Mouse (Mus musculus) limb, embryonic 10.5 days (tissue): ENCODE data around the gene Fignl1. TPM values are rescaled to one million over a fixed set of nuclear protein-coding genes. Genes with fewer than 3 reads are reported as not detected.

ENCODE experiments used
- DNase-seq: peaks from one replicate; pipeline ENCODE4 v3.0.0-alpha.2; 2017; ENCODE audit warnings: low spot score
- H3K27ac ChIP-seq: fragments of 300-500 bp; sonication (generic); 2 replicates; pipeline ENCODE4 v1.5.1; 2016; ENCODE audit warnings: mild to moderate bottlenecking
- H3K27me3 ChIP-seq: fragments of 300-500 bp; sonication (generic); 2 replicates; pipeline ENCODE4 v1.6.1; 2016; ENCODE audit warnings: low read depth, mild to moderate bottlenecking; ENCODE audit not compliant: poor library complexity, severe bottlenecking
- H3K36me3 ChIP-seq: fragments of 300-500 bp; sonication (generic); 2 replicates; pipeline ENCODE4 v1.6.1; 2016; ENCODE audit warnings: mild to moderate bottlenecking, moderate library complexity
- H3K4me1 ChIP-seq: fragments of 300-500 bp; sonication (generic); 2 replicates; pipeline ENCODE4 v1.6.1; 2016
- H3K4me3 ChIP-seq: fragments of 300-500 bp; sonication (generic); 2 replicates; pipeline ENCODE4 v1.5.1; 2016; ENCODE audit warnings: mild to moderate bottlenecking, moderate library complexity
- H3K9me3 ChIP-seq: fragments of 300-500 bp; sonication (generic); replicated peaks from 2 replicates; pipeline ENCODE4 v1.6.1; 2016; ENCODE audit warnings: mild to moderate bottlenecking
- WGBS: fragments of 180-500 bp; shearing (Covaris S2); methylation state at CpG from one replicate; pipeline ENCODE4 v1.1.7; 2016; 5-methylcytosine and 5-hydroxymethylcytosine counted together
- polyA plus RNA-seq: library from polyadenylated mRNA; unstranded; fragments of >200 nt; fragmentation: Nextera tagmentation; extraction: Ambion mirVana; gene quantifications from 2 replicates; pipeline ENCODE4 v1.2.1, GENCODE M21; 2016

Fignl1 gene
- polyA plus RNA-seq, 1 experiment from 2014 or later = 110 TPM

- Histone ChIP-seq H3K27me3 (no peaks in the 10 kb centered on the region), H3K9me3 (no peaks in the 10 kb centered on the region), H3K36me3 (no peaks in the 10 kb centered on the region), H3K4me3 (peak overlapping the region; percentile 16; the same call in 1 of the 2 replicates), H3K27ac (peak overlapping the region; percentile 96), H3K4me1 (peaks cover 96% of the 10 kb centered on the region)
- WGBS = 28% methylated on average over 11 of the region's 11 CpGs
- DNase-seq = peak; percentile 58
Observed at GRCm38 (mm10) chr11:11829161-11830000, 20.6 kb upstream of the Fignl1 start.

GRCm38 (mm10) chr11:11828761-11829160 is 20.0 kb upstream of the Fignl1 start:
- Histone ChIP-seq H3K27me3 (no peaks in the 10 kb centered on the region), H3K27ac (peak overlapping the region; percentile 96), H3K36me3 (no peaks in the 10 kb centered on the region), H3K4me3 (peak overlapping the region; percentile 16; the same call in 1 of the 2 replicates), H3K4me1 (peaks cover 96% of the 10 kb centered on the region), H3K9me3 (no peaks in the 10 kb centered on the region)
- WGBS = 24% methylated on average over 6 of the region's 6 CpGs
- DNase-seq = peak; percentile 56

GRCm38 (mm10) chr11:11828251-11828650 is 19.5 kb upstream of the Fignl1 start:
- no peaks in the 10 kb centered on the region for H3K9me3 ChIP-seq
- peaks cover 97% of the 10 kb centered on the region for H3K4me1 ChIP-seq
- DNase-seq = peak; percentile 79
- H3K36me3 ChIP-seq = no peaks in the 10 kb centered on the region
- peak overlapping the region; percentile 96 for H3K27ac ChIP-seq
- WGBS = 14% methylated on average over 5 of the region's 5 CpGs
- no peak overlapping the region; the same call in 1 of the 2 replicates for H3K4me3 ChIP-seq
- H3K27me3 ChIP-seq = no peaks in the 10 kb centered on the region

GRCm38 (mm10) chr11:11826475-11826874 is 17.7 kb upstream of the Fignl1 start:
- Histone ChIP-seq H3K27ac (peak overlapping the region; percentile 96), H3K4me3 (no peak overlapping the region), H3K9me3 (no peaks in the 10 kb centered on the region), H3K36me3 (no peaks in the 10 kb centered on the region), H3K27me3 (no peaks in the 10 kb centered on the region), H3K4me1 (peaks cover 96% of the 10 kb centered on the region)
- DNase-seq = no peak

GRCm38 (mm10) chr11:11825670-11826069 is 16.9 kb upstream of the Fignl1 start:
- peak overlapping the region; percentile 96 for H3K27ac ChIP-seq
- DNase-seq = no peak
- no peak overlapping the region for H3K4me3 ChIP-seq
- no peaks in the 10 kb centered on the region for H3K27me3 ChIP-seq
- H3K4me1 ChIP-seq = peaks cover 95% of the 10 kb centered on the region
- no peaks in the 10 kb centered on the region for H3K36me3 ChIP-seq
- H3K9me3 ChIP-seq = no peaks in the 10 kb centered on the region
- 87% methylated on average over 6 of the region's 6 CpGs for WGBS

- Histone ChIP-seq H3K36me3 (no peaks in the 10 kb centered on the region), H3K27me3 (no peaks in the 10 kb centered on the region), H3K9me3 (no peaks in the 10 kb centered on the region), H3K4me1 (peaks cover 94% of the 10 kb centered on the region), H3K4me3 (no peak overlapping the region), H3K27ac (peak overlapping the region; percentile 96)
- DNase-seq = no peak
- 57% methylated on average over 3 of the region's 3 CpGs for WGBS
Observed at GRCm38 (mm10) chr11:11824970-11825635, 16.3 kb upstream of the Fignl1 start.

GRCm38 (mm10) chr11:11823980-11824911 is 15.5 kb upstream of the Fignl1 start:
- no peak overlapping the region for H3K4me3 ChIP-seq
- peak overlapping the region; percentile 96 for H3K27ac ChIP-seq
- H3K27me3 ChIP-seq = no peaks in the 10 kb centered on the region
- WGBS = 28% methylated on average over 12 of the region's 12 CpGs
- peaks cover 86% of the 10 kb centered on the region for H3K4me1 ChIP-seq
- H3K9me3 ChIP-seq = no peaks in the 10 kb centered on the region
- DNase-seq = no peak
- H3K36me3 ChIP-seq = no peaks in the 10 kb centered on the region

GRCm38 (mm10) chr11:11822181-11823095 is 13.7 kb upstream of the Fignl1 start:
- no peaks in the 10 kb centered on the region for H3K27me3 ChIP-seq
- peak; percentile 65 for DNase-seq
- 3% methylated on average over 20 of the region's 20 CpGs for WGBS
- H3K4me3 ChIP-seq = peak overlapping the region; percentile 26; the same call in 1 of the 2 replicates
- H3K36me3 ChIP-seq = no peaks in the 10 kb centered on the region
- H3K27ac ChIP-seq = peak overlapping the region; percentile 96
- peaks cover 69% of the 10 kb centered on the region for H3K4me1 ChIP-seq
- H3K9me3 ChIP-seq = no peaks in the 10 kb centered on the region

GRCm38 (mm10) chr11:11821387-11821975 is 12.7 kb upstream of the Fignl1 start:
- WGBS = 4% methylated on average over 15 of the region's 16 CpGs
- DNase-seq = peak; percentile 89
- no peaks in the 10 kb centered on the region for H3K27me3 ChIP-seq
- H3K4me1 ChIP-seq = peaks cover 59% of the 10 kb centered on the region
- no peak overlapping the region for H3K4me3 ChIP-seq
- no peaks in the 10 kb centered on the region for H3K36me3 ChIP-seq
- peak overlapping the region; percentile 96 for H3K27ac ChIP-seq
- H3K9me3 ChIP-seq = no peaks in the 10 kb centered on the region

GRCm38 (mm10) chr11:11820737-11821136 is 12.0 kb upstream of the Fignl1 start:
- 50% methylated on average over 3 of the region's 3 CpGs for WGBS
- Histone ChIP-seq H3K36me3 (no peaks in the 10 kb centered on the region), H3K9me3 (no peaks in the 10 kb centered on the region), H3K4me3 (no peak overlapping the region), H3K4me1 (peaks cover 52% of the 10 kb centered on the region), H3K27me3 (no peaks in the 10 kb centered on the region), H3K27ac (peak overlapping the region; percentile 96)
- DNase-seq = no peak

GRCm38 (mm10) chr11:11820251-11820650 is 11.5 kb upstream of the Fignl1 start:
- Histone ChIP-seq H3K27ac (peak overlapping the region; percentile 96), H3K27me3 (no peaks in the 10 kb centered on the region), H3K9me3 (no peaks in the 10 kb centered on the region), H3K4me1 (peaks cover 49% of the 10 kb centered on the region), H3K4me3 (no peak overlapping the region), H3K36me3 (no peaks in the 10 kb centered on the region)
- WGBS = 3% methylated on average over 2 of the region's 2 CpGs
- peak; percentile 81 for DNase-seq
